Mouse (Mus musculus): ENCODE measurements around the gene Hpcal1.

GRCm38 (mm10) chr12:17699480-17699879, 8.8 kb downstream of the Hpcal1 start:
- TF ChIP-seq CTCF (IDR thresholded peaks at IDR 0.05; ENCODE audit: control insufficient read depth, insufficient read depth, low read length) (no peak), POLR2A (IDR thresholded peaks at IDR 0.05; ENCODE audit: borderline replicate concordance, control insufficient read depth, low read depth, low read length) (no peak)

All from bone marrow, adult 2 months (tissue).